Mouse (Mus musculus) lung, embryonic 14.5 days (tissue): Measurements from ENCODE around the gene Olfr71. TPM values are rescaled to one million over a fixed set of nuclear protein-coding genes. Genes with fewer than 3 reads are reported as not detected.

Source experiments
- ATAC-seq: fragments of 200-750 bp; cut with Nextera tagmentation; 2 replicates; pipeline ENCODE4 v1.8.0; 2017; ENCODE audit warnings: mild to moderate bottlenecking, moderate TSS enrichment, moderate library complexity; ENCODE audit not compliant: insufficient read depth
- DNase-seq: peaks from one replicate; pipeline ENCODE4 v3.0.0-alpha.2; 2015
- H3K27ac ChIP-seq: fragments of 300-500 bp; sonication (generic); 2 replicates; pipeline ENCODE4 v1.5.1; 2014; ENCODE audit warnings: low read depth, mild to moderate bottlenecking, moderate library complexity
- H3K27me3 ChIP-seq: fragments of 300-500 bp; sonication (generic); 2 replicates; pipeline ENCODE4 v1.6.1; 2014; ENCODE audit warnings: low read length, control low read depth; ENCODE audit not compliant: insufficient read depth
- H3K36me3 ChIP-seq: fragments of 300-500 bp; sonication (generic); 2 replicates; pipeline ENCODE4 v1.6.1; 2014; ENCODE audit warnings: control low read depth; ENCODE audit not compliant: insufficient read depth
- H3K4me1 ChIP-seq: fragments of 300-500 bp; sonication (generic); 2 replicates; pipeline ENCODE4 v1.6.1; 2014; ENCODE audit warnings: antibody characterized with exemption, control low read depth; ENCODE audit not compliant: insufficient read depth
- H3K4me2 ChIP-seq: fragments of 300-500 bp; sonication (generic); 2 replicates; pipeline ENCODE4 v1.6.1; 2014; ENCODE audit warnings: mild to moderate bottlenecking
- H3K4me3 ChIP-seq: fragments of 300-500 bp; sonication (generic); 2 replicates; pipeline ENCODE4 v1.5.1; 2014; ENCODE audit warnings: low read depth, low read length
- H3K9ac ChIP-seq: fragments of 300-500 bp; sonication (generic); 2 replicates; pipeline ENCODE4 v1.6.1; 2014
- H3K9me3 ChIP-seq: fragments of 300-500 bp; sonication (generic); 2 replicates; pipeline ENCODE4 v1.6.1; 2016; ENCODE audit warnings: low read depth, low read length, control low read depth
- CTCF ChIP-seq: IDR thresholded peaks from 2 replicates; pipeline ENCODE4 v1.5.1; 2016; ENCODE audit warnings: antibody characterized with exemption, low read depth
- WGBS: fragments of 180-500 bp; shearing (Covaris S2); extraction: QIAGEN DNeasy Blood & Tissue Kit; methylation state at CpG from one replicate; pipeline ENCODE4 v1.1.7; 2014; 5-methylcytosine and 5-hydroxymethylcytosine counted together
- polyA plus RNA-seq: library from polyadenylated mRNA; unstranded; fragments of >200 nt; fragmentation: Nextera tagmentation; extraction: Ambion mirVana; gene quantifications from 2 replicates; pipeline ENCODE4 v1.2.1, GENCODE M21; 2014

Olfr71 gene
- polyA plus RNA-seq, 1 experiment from 2014 or later, result not detected

DNA sequence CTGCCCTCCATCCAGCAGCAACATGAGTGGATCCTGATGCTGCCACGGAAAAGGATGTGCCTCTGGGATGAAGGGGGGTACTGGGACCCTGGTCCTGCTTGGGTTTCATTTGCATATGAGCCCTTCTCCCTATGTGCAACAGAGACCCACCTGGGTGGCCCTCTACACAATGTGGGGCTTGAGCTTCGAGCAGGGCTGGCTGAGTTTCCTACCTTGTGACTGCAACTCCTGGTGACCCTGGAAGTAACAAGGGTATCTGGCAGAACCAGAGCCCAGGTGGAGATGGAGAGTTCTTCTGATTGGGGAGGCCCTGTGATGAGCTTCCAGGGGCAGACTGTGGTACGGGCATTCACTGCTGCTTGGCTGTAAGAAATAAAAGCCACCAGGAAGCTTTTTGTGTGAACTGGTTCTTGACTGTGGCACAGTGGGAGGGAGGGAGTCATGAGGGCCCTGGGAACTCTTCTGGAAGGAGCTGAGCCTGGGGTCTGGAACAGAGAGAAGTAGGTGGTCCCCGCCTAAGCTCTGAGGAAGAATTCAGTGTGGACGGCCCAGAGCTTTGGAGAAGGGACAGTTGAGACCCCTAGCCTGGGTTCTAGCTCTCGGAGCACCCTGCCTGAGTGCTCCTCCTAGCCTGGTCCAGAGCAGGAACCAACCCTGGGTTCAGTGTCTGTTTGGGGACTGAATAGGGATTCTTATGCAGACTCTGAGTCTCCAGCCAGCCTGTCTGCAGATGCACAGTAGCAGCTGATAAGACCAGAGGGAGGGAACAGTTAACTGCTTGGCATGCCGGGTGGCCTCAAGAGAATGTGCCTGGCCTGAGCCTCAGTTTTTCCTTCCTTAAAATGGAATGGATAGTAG lies 17.9 kb upstream of the Olfr71 start:
- 62% methylated on average over 7 of the region's 7 CpGs for WGBS
- 0 out of 2 replicates have a peak, but pooled peaks have one; percentile 7 for ATAC-seq

DNA sequence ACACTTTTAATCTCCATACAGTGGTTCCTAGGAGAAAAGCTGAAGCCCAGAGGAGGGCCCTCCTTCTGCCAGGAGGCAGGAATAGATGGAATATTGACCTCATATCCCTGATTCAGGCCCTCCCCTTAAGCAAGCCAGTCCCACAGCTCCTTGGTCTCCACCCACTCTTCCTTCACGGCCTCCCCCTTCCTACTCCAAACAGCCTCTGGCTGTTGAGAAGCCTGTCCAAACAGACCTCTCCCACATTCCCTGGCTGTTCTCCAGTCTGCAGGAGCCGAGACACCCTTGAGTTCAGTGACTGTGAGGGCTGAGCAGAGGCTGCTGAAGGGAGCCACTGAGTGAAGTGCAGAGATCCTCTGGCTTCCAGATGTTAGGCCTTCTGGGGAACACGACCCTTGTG lies 16.9 kb upstream of the Olfr71 start, which contains the start of gene Hrct1:
Gene Hrct1 (plus strand): TSS at position 194 of the 400 bp plus-strand sequence.
- Histone ChIP-seq H3K4me3 (no peak within 1 kb of the TSS), H3K4me2 (no peak within 1 kb of the TSS), H3K36me3 (no peaks in the 10 kb centered on the region), H3K27ac (peak within 1 kb of the TSS; percentile 54), H3K9me3 (no peaks in the 10 kb centered on the region), H3K4me1 (peaks cover 25% of the 10 kb centered on the region), H3K9ac (no peak within 1 kb of the TSS), H3K27me3 (no peaks in the 10 kb centered on the region)
- DNase-seq (peak; percentile 86), ATAC-seq (peak; percentile 77)
- no peak for TF ChIP-seq CTCF
- WGBS, result 19% methylated on average over 3 of the region's 3 CpGs

More for the DNA sequence above, 17.9 kb upstream of the Olfr71 start:
- Histone ChIP-seq H3K4me1 (peaks cover 25% of the 10 kb centered on the region), H3K9ac (no peak overlapping the region), H3K4me3 (no peak overlapping the region), H3K9me3 (no peaks in the 10 kb centered on the region), H3K27ac (peak overlapping the region; percentile 54), H3K27me3 (no peaks in the 10 kb centered on the region), H3K36me3 (no peaks in the 10 kb centered on the region), H3K4me2 (no peak overlapping the region)
- TF ChIP-seq CTCF, result no peak
- peak; percentile 36 for DNase-seq

DNA sequence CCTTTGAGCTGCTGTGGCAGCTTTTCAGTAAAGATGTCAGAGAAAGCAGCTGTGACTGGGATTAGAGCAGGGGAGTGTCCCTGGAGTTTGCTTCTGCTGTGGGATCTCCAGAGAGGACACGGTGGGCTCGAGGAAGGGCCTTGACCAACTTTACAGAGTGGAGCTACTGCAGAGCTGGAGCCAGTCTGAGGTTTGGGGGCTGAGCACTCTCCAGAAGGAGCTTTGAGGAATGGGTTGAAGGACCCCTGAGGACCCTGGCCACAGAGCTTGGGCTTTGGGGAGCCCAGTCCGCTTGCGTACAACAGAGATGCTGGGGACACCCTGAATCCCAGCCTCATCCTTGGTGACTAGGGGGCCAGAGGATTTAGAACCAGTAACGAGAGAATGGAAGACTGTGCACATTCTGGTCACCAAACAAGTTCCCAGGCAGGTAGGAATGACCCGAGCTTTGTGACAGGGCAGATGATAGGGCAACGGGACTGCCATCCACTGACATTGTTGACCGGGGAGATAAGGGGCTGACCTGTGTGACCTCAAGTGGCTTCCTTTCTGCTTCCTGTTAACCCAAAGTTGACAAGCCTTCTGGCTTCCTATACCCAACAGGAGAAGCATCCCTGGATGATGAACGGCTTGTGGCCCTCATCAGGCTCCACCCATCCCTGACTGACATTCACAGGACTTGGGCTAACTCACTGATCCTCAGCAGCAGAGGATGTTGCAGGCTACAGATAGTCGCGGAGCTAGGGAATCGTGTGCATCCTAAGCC lies 16.4 kb upstream of the Olfr71 start:
- ATAC-seq (no peak), DNase-seq (no peak)
- Histone ChIP-seq H3K36me3 (no peaks in the 10 kb centered on the region), H3K9ac (no peak overlapping the region), H3K9me3 (no peaks in the 10 kb centered on the region), H3K4me3 (no peak overlapping the region), H3K27ac (0 out of 2 replicates have a peak overlapping the region, but pooled peaks have one; percentile 6), H3K27me3 (no peaks in the 10 kb centered on the region), H3K4me1 (peaks cover 25% of the 10 kb centered on the region), H3K4me2 (no peak overlapping the region)
- WGBS, result 45% methylated on average over 12 of the region's 12 CpGs
- no peak for TF ChIP-seq CTCF

DNA sequence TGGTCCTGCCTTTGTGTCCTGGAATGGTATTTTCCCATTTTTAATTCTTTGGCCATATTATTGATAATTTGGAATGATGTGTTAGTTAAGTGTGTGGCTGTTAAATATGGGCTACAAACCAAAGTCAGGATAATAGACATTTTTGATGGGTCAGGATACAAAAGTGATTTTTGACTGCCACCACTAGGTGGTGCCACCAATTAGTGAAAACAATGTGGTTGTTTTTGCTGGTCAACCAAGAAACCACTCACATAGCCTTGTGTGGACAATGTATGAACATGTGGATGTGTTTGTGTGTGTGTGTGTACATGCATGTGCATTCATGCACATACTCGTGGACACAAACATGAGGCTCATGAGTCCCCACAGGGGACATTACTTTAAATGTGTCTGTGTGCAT lies 14.7 kb upstream of the Olfr71 start:
- no peak overlapping the region for H3K4me3 ChIP-seq
- ATAC-seq (no peak), DNase-seq (peak; percentile 84)
- WGBS, result 22% methylated on average over 1 of the region's 1 CpGs
- H3K9ac ChIP-seq, result no peak overlapping the region
- no peaks in the 10 kb centered on the region for H3K36me3 ChIP-seq
- no peaks in the 10 kb centered on the region for H3K9me3 ChIP-seq
- no peak overlapping the region for H3K27ac ChIP-seq
- H3K4me1 ChIP-seq, result peaks cover 17% of the 10 kb centered on the region
- TF ChIP-seq CTCF, result peak; percentile 82
- H3K4me2 ChIP-seq, result no peak overlapping the region
- H3K27me3 ChIP-seq, result no peaks in the 10 kb centered on the region

DNA sequence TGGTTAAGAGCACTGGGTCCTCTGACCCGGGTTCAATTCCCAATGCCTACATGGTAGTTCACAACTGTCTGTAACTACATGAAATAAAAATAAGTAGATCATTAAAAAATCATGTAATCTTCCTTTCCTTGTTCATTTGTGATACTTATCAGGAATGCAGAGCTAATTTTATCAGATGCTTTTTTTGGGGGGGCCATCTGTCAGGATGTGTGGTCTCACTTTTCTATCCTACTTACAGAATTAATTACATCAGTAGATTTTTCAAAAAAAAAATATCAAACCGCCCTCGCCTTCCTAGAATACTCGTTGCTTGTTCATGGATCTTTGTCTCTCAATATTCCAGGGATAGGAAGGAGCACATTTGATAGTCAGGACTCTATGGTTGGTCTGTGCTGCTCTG lies 12.1 kb upstream of the Olfr71 start:
- TF ChIP-seq CTCF, result no peak
- WGBS, result 81% methylated on average over 4 of the region's 4 CpGs
- Histone ChIP-seq H3K9me3 (no peaks in the 10 kb centered on the region), H3K36me3 (no peaks in the 10 kb centered on the region), H3K4me1 (no peaks in the 10 kb centered on the region), H3K27me3 (no peaks in the 10 kb centered on the region), H3K4me2 (no peak overlapping the region), H3K27ac (no peak overlapping the region), H3K9ac (no peak overlapping the region), H3K4me3 (no peak overlapping the region)
- ATAC-seq, result no peak
- no peak for DNase-seq

DNA sequence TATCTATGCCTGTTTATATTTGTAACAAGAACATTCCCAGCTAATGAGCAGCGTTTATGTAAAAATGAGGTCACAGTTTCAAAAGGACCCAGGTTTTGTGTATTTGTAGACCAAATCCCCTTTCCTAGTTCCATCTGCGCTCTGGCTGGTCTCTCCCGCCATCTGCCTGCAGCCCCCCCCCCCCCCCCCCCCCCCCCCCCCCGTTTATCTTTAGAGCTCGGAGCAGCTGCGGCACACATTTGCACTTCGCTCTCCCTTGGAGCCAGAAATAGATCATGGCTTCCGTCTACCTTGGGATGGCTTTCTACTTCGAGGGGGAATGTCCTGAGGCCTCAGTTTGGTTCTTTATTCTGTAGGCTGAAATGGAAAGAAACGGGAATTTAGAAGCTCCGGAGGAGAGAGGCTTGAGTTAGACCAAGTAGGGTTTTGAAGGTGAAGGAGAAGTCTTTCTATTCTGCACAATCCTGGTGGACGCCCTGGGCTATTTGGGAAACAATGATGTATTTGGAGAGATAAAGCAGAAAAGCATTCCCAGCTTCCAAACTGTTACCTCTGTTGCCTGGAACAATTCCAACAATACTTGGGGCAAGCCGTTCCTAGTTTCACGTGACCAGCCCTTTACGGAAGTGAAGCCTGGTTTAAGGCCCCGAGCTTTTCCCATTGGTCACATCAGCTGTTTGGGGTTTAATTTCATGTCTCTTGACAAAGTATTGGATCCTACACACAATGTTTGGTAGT lies 10.6 kb upstream of the Olfr71 start:
- Histone ChIP-seq H3K4me3 (no peak overlapping the region), H3K27ac (no peak overlapping the region), H3K4me2 (no peak overlapping the region), H3K9me3 (no peaks in the 10 kb centered on the region), H3K36me3 (no peaks in the 10 kb centered on the region), H3K4me1 (no peaks in the 10 kb centered on the region), H3K9ac (no peak overlapping the region), H3K27me3 (no peaks in the 10 kb centered on the region)
- TF ChIP-seq CTCF, result no peak
- peak; percentile 21 for DNase-seq
- 0 out of 2 replicates have a peak, but pooled peaks have one; percentile 21 for ATAC-seq
- 40% methylated on average over 14 of the region's 16 CpGs for WGBS
